Mouse (Mus musculus): ENCODE measurements around the gene Pdyn. TPM values are rescaled to one million over a fixed set of nuclear protein-coding genes. Genes with fewer than 3 reads are reported as not detected.

Pdyn gene
- total RNA-seq (2014; rRNA removed) (not detected in 2 replicates), polyA plus RNA-seq (2012; rRNA removed) (not detected in 2 replicates)

GRCm38 (mm10) chr2:129699484-129700158, at the start of gene Pdyn:
Gene Pdyn, minus strand, starts transcription at chr2:129699844.
- H3K79me2 ChIP-seq (ENCODE audit: control insufficient read depth, insufficient read depth, low read length) = no peaks in the 10 kb centered on the region
- H3K4me3 ChIP-seq (ENCODE audit: insufficient read depth, low read depth, low read length) = no peak within 1 kb of the TSS
- no peak for TF ChIP-seq POLR2A (IDR thresholded peaks at IDR 0.05; ENCODE audit: extremely low read depth, insufficient read depth, low read length)
- TF ChIP-seq CTCF (IDR thresholded peaks at IDR 0.05; ENCODE audit: low read depth, low read length) = no peak
- H3K27ac ChIP-seq (replicated peaks; ENCODE audit: insufficient read depth, low read depth, low read length) = no peak within 1 kb of the TSS
- H3K27me3 ChIP-seq (ENCODE audit: control insufficient read depth, insufficient read depth, low read length) = no peaks in the 10 kb centered on the region; the same call in 1 of the 2 replicates
- no peaks in the 10 kb centered on the region for H3K36me3 ChIP-seq (ENCODE audit: control insufficient read depth, insufficient read depth, low read length)
- no peaks in the 10 kb centered on the region for H3K4me1 ChIP-seq (ENCODE audit: control insufficient read depth, insufficient read depth, low read length)
- H3K9ac ChIP-seq (ENCODE audit: low read depth, low read length) = no peak within 1 kb of the TSS
- 9% methylated on average over 20 of the region's 20 CpGs for WGBS
- DNase-seq (ENCODE audit: extremely low read depth, low read depth, low spot score) = no peak

GRCm38 (mm10) chr2:129742016-129742415, 42.4 kb upstream of the Pdyn start:
- H3K36me3 ChIP-seq (ENCODE audit: control insufficient read depth, insufficient read depth, low read length) = no peaks in the 10 kb centered on the region
- TF ChIP-seq CTCF (IDR thresholded peaks at IDR 0.05; ENCODE audit: low read depth, low read length) = no peak
- no peak for TF ChIP-seq POLR2A (IDR thresholded peaks at IDR 0.05; ENCODE audit: extremely low read depth, insufficient read depth, low read length)
- no peak for DNase-seq (ENCODE audit: extremely low read depth, low read depth, low spot score)
- no peak overlapping the region for H3K9ac ChIP-seq (ENCODE audit: low read depth, low read length)
- H3K4me1 ChIP-seq (ENCODE audit: control insufficient read depth, insufficient read depth, low read length) = no peaks in the 10 kb centered on the region
- H3K27me3 ChIP-seq (ENCODE audit: control insufficient read depth, insufficient read depth, low read length) = no peaks in the 10 kb centered on the region
- H3K79me2 ChIP-seq (ENCODE audit: control insufficient read depth, insufficient read depth, low read length) = no peaks in the 10 kb centered on the region
- H3K4me3 ChIP-seq (ENCODE audit: insufficient read depth, low read depth, low read length) = no peak overlapping the region
- WGBS = 89% methylated on average over 7 of the region's 7 CpGs
- no peak overlapping the region for H3K27ac ChIP-seq (replicated peaks; ENCODE audit: insufficient read depth, low read depth, low read length)

GRCm38 (mm10) chr2:129740515-129740914, 40.9 kb upstream of the Pdyn start:
- no peak overlapping the region for H3K4me3 ChIP-seq (ENCODE audit: insufficient read depth, low read depth, low read length)
- TF ChIP-seq CTCF (IDR thresholded peaks at IDR 0.05; ENCODE audit: low read depth, low read length) (no peak), POLR2A (IDR thresholded peaks at IDR 0.05; ENCODE audit: extremely low read depth, insufficient read depth, low read length) (no peak)
- no peaks in the 10 kb centered on the region for H3K36me3 ChIP-seq (ENCODE audit: control insufficient read depth, insufficient read depth, low read length)
- no peaks in the 10 kb centered on the region for H3K27me3 ChIP-seq (ENCODE audit: control insufficient read depth, insufficient read depth, low read length)
- H3K79me2 ChIP-seq (ENCODE audit: control insufficient read depth, insufficient read depth, low read length) = no peaks in the 10 kb centered on the region
- H3K27ac ChIP-seq (replicated peaks; ENCODE audit: insufficient read depth, low read depth, low read length) = no peak overlapping the region
- 83% methylated on average over 3 of the region's 3 CpGs for WGBS
- H3K4me1 ChIP-seq (ENCODE audit: control insufficient read depth, insufficient read depth, low read length) = no peaks in the 10 kb centered on the region
- DNase-seq (ENCODE audit: extremely low read depth, low read depth, low spot score) = no peak
- H3K9ac ChIP-seq (ENCODE audit: low read depth, low read length) = no peak overlapping the region

- Histone ChIP-seq H3K9ac (ENCODE audit: low read depth, low read length) (no peak overlapping the region), H3K4me3 (ENCODE audit: insufficient read depth, low read depth, low read length) (no peak overlapping the region), H3K27ac (replicated peaks; ENCODE audit: insufficient read depth, low read depth, low read length) (no peak overlapping the region), H3K27me3 (ENCODE audit: control insufficient read depth, insufficient read depth, low read length) (no peaks in the 10 kb centered on the region), H3K4me1 (ENCODE audit: control insufficient read depth, insufficient read depth, low read length) (no peaks in the 10 kb centered on the region), H3K79me2 (ENCODE audit: control insufficient read depth, insufficient read depth, low read length) (no peaks in the 10 kb centered on the region), H3K36me3 (ENCODE audit: control insufficient read depth, insufficient read depth, low read length) (no peaks in the 10 kb centered on the region)
- 71% methylated on average over 8 of the region's 8 CpGs for WGBS
- no peak for TF ChIP-seq POLR2A (IDR thresholded peaks at IDR 0.05; ENCODE audit: extremely low read depth, insufficient read depth, low read length)
- no peak for TF ChIP-seq CTCF (IDR thresholded peaks at IDR 0.05; ENCODE audit: low read depth, low read length)
- no peak for DNase-seq (ENCODE audit: extremely low read depth, low read depth, low spot score)
Measured at GRCm38 (mm10) chr2:129734031-129734430, 34.4 kb upstream of the Pdyn start.

GRCm38 (mm10) chr2:129729681-129730080, 30.0 kb upstream of the Pdyn start:
- WGBS = 89% methylated on average over 1 of the region's 1 CpGs
- Histone ChIP-seq H3K27me3 (ENCODE audit: control insufficient read depth, insufficient read depth, low read length) (no peaks in the 10 kb centered on the region), H3K27ac (replicated peaks; ENCODE audit: insufficient read depth, low read depth, low read length) (no peak overlapping the region), H3K4me1 (ENCODE audit: control insufficient read depth, insufficient read depth, low read length) (no peaks in the 10 kb centered on the region), H3K9ac (ENCODE audit: low read depth, low read length) (no peak overlapping the region), H3K36me3 (ENCODE audit: control insufficient read depth, insufficient read depth, low read length) (no peaks in the 10 kb centered on the region), H3K79me2 (ENCODE audit: control insufficient read depth, insufficient read depth, low read length) (no peaks in the 10 kb centered on the region), H3K4me3 (ENCODE audit: insufficient read depth, low read depth, low read length) (no peak overlapping the region)
- TF ChIP-seq CTCF (IDR thresholded peaks at IDR 0.05; ENCODE audit: low read depth, low read length) (0 out of 2 replicates have a peak, but pooled peaks have one; percentile 22), POLR2A (IDR thresholded peaks at IDR 0.05; ENCODE audit: extremely low read depth, insufficient read depth, low read length) (no peak)
- peak; percentile 47 for DNase-seq (ENCODE audit: extremely low read depth, low read depth, low spot score)

GRCm38 (mm10) chr2:129715671-129716070, 16.0 kb upstream of the Pdyn start:
- H3K27me3 ChIP-seq (ENCODE audit: control insufficient read depth, insufficient read depth, low read length) = no peaks in the 10 kb centered on the region; the same call in 1 of the 2 replicates
- H3K36me3 ChIP-seq (ENCODE audit: control insufficient read depth, insufficient read depth, low read length) = no peaks in the 10 kb centered on the region
- TF ChIP-seq CTCF (IDR thresholded peaks at IDR 0.05; ENCODE audit: low read depth, low read length) (peak; percentile 85), POLR2A (IDR thresholded peaks at IDR 0.05; ENCODE audit: extremely low read depth, insufficient read depth, low read length) (no peak)
- 11% methylated on average over 10 of the region's 10 CpGs for WGBS
- no peaks in the 10 kb centered on the region for H3K4me1 ChIP-seq (ENCODE audit: control insufficient read depth, insufficient read depth, low read length)
- no peaks in the 10 kb centered on the region for H3K79me2 ChIP-seq (ENCODE audit: control insufficient read depth, insufficient read depth, low read length)
- DNase-seq (ENCODE audit: extremely low read depth, low read depth, low spot score) = peak; percentile 19
- H3K9ac ChIP-seq (ENCODE audit: low read depth, low read length) = no peak overlapping the region
- no peak overlapping the region for H3K4me3 ChIP-seq (ENCODE audit: insufficient read depth, low read depth, low read length)
- H3K27ac ChIP-seq (replicated peaks; ENCODE audit: insufficient read depth, low read depth, low read length) = no peak overlapping the region

All from liver, adult 2 months (tissue).